Mouse (Mus musculus): ENCODE measurements at regions not wholly inside any gene's neighbourhood (a gene's known extent, or its start where the extent isn't known, plus 50 kb on each side); places are given as distances from the start of the nearest gene placed in this dataset.

DNA sequence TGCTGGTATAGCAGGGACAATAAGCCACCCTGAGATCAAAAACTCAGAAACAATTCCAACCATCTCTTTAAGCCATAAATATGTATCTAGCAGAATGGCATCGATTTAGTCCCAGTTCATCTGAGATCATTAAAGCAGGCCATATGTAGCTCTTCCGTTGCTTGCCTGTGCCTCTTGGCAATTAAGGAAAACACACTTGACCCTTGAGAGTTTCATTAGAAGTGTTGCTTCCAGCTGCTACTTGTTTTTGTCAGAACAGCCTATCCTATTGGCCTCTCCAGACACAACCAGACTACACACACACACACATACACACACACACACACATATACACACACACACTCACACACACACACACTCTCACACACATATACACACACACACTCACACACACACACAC lies 71.5 kb upstream of the Actbl2 start:
- DNase-seq, result no peak

DNA sequence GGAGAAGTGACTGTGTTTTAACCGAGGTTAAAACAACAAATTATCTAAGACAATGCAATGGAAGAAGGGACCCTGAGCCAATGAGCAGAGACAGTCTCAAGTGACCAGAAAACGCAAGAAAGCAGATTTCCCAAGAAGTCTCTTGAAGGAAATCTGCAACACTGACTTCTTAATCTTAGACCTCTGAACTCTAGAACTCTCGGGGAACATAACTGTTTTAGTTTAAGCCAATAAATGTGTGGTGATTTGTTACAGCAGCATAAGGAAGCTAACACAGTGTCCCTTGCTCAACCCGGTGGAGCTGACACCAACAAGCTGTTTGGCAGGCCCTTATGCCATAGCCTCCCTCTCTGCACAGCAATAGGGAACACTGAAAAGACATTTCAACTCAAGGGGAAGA lies 69.0 kb upstream of the Actbl2 start:
- DNase-seq, result no peak

DNA sequence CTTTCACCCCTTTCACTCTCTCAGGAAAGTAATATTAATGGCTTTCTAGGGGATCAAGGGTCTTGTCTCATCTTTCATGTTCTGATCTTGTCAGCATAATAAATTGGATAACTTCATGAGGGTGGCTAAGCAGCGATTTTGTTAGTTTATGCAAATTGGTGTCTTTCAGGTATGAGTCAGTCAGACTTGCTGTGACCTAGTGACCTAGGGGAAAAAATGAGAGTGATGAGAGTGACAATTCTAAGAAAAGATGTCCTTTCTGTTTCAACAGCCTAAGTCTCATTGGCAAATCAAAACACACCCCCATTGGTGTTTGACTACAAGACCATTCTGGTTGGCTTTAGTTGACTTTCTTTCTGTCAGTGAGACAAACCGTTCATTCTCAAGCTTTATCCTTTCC lies 68.0 kb upstream of the Actbl2 start:
- DNase-seq, result no peak

DNA sequence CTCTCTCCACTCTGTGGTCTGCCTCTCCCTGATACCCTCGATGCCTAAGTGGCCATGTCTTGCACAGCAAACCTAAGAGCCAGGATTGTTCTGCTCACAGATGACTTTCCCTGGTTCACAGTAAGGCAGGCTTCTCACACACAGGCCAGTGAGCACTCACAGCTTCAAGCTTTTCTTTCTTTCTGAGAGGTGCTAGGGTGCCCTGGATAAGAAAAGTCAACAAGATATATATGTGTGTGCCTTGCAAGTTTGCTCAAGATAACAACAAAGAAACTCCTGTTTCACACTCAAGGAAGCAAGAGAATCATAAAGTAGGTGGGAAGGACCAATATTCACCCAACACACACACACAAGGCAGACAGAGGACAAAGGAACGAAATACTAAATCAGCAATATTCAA lies 60.9 kb upstream of the Actbl2 start:
- no peak for DNase-seq

DNA sequence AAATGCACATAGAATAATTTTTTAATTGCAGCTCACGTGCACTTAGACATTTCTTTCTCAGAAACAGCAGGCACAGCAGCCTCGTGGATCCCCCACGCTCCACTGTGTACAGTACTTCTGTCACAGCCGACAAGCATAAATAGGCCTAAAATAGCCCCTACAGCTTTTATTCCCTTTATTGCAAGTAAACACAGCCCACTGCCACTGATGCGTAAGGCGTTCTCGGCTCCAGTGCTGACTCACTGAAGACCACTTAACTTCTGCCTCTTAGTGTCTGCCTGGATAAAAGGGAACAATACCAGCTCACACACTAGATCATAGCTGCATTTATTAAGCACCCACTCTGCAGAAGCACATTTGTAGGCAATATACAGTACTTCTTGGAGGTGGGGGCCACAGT lies 60.5 kb upstream of the Actbl2 start:
- DNase-seq, result no peak

DNA sequence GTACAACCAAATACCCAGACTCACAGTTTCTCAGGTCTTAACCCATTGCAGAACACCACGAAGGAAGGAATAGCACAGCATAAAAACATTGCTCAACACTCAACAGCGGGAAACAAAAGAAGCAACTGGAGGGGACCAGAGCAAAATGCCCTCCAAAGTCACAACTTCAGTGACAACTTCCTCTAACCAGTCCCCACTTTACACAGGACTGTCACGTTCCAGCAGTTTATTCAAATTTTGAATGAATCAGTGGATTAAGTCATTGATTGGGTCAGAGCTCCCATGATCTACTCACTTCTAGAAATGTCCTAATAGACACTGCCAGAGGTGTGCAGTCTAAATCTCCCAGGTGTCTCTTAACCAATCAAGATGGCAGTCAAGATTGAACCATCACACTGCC lies 53.3 kb upstream of the Actbl2 start:
- DNase-seq, result no peak

DNA sequence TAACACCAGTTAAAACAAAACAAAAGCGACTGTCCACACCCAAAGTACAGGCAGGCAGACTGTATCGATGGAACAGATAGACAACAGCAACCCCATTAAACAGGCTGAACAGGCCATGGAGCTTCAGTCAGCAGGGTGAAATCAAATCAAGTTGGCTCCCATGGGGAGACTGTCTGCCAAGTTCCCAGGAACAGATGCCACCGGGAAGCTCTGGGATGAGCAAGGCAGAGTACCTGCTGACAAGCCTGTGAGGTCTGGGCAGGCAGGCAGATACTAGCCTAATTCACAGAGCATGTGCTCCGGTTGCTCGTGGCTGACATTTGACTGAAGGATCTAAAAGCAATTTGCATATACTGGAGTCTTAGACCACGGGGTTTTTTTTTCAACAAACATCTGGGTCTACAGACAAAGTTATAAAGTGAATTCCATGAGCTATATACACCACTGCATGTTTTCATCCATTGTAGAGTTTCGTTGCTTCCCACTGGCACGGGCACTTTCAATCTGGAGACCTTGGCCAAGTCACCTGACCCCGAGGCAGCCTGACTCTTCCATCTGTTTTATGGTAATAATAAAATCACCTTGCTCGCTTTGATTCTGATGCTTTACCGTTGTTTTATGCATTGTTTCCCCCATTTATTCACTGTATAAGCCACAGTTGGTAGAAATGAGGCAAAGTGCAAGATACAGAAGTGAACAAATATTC lies 50.1 kb upstream of the Actbl2 start:
- peak; percentile 77 to 86 for DNase-seq
